Mouse (Mus musculus) cerebellum, postnatal 25 days (tissue): ENCODE data around the gene Spib.

ENCODE experiments used
- DNase-seq, 2 experiments: peaks; one replicate each; pipeline ENCODE4 v3.0.0; 2021; ENCODE audit warnings: mixed read lengths in 2 of 2

Spib gene

GRCm38 (mm10) chr7:44531946-44532732 is at the start of gene Spib:
Gene Spib, minus strand, starts transcription at chr7:44532071.
- DNase-seq = no peak

- DNase-seq = no peak
Measured at GRCm38 (mm10) chr7:44581637-44582036, 49.8 kb upstream of the Spib start.

- no peak for DNase-seq
Measured at GRCm38 (mm10) chr7:44576333-44576844, 44.5 kb upstream of the Spib start.

- no peak for DNase-seq
Measured at GRCm38 (mm10) chr7:44572956-44573484, 41.1 kb upstream of the Spib start.

- DNase-seq = no peak
Measured at GRCm38 (mm10) chr7:44572213-44572701, 40.4 kb upstream of the Spib start, which contains the start of gene Napsa. Gene Napsa, plus strand, starts transcription at chr7:44572380.

DNA sequence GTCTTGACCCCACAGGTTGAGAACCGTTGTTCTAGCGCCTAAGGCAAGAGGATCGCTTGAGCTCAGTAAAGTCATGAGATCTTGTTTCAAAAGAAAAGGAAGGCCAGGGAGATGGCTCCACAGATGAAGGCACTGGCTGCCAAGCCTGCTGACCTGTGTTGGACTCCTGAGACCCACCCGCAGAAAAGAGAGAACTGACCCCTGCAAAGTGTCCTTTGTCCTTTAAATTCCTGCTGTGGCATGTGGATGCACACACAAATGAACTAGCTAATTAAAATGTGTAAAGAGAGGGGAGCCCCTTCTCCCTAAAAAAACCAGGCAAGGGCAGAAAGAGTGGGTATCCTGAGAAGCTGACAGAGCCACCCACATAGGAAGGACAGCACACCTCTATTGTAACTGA is 39.9 kb upstream of the Spib start:
- no peak for DNase-seq

- no peak for DNase-seq
Measured at GRCm38 (mm10) chr7:44570989-44571388, 39.1 kb upstream of the Spib start.

GRCm38 (mm10) chr7:44568803-44569202 is 36.9 kb upstream of the Spib start:
- no peak for DNase-seq

GRCm38 (mm10) chr7:44565414-44565813 is 33.5 kb upstream of the Spib start:
- DNase-seq = no peak

GRCm38 (mm10) chr7:44564486-44564885 is 32.6 kb upstream of the Spib start:
- DNase-seq = no peak

GRCm38 (mm10) chr7:44563284-44563683 is 31.4 kb upstream of the Spib start:
- DNase-seq = no peak

- DNase-seq = peak; percentile 86 to 92
Measured at GRCm38 (mm10) chr7:44560435-44561400, 28.8 kb upstream of the Spib start.

GRCm38 (mm10) chr7:44557629-44558028 is 25.8 kb upstream of the Spib start:
- no peak for DNase-seq

DNA sequence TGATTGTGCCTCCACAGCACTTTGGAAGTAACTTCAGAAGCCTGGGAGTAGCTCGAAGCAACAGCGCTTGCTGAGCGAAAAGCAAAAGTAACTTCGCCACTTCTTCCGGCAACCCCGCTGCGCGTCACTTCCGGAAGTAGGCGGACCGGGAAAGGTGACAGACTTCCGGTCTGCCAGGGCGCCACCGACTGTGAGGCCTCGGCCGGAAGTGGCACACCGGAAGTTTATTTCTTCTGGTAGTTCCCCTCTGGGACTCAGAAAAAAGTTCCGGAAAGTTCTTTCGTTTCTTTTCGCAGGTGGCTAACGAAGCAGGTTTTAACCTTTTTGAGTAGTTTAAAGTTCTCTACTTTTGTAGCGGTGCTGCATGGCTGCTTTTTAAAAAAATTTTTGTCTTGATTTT is 22.0 kb upstream of the Spib start, which contains the start of gene Nr1h2:
TSS of gene Nr1h2 (minus strand) at position 126 of the 400 bp plus-strand sequence.
- peak; percentile 94 to 97 for DNase-seq

DNA sequence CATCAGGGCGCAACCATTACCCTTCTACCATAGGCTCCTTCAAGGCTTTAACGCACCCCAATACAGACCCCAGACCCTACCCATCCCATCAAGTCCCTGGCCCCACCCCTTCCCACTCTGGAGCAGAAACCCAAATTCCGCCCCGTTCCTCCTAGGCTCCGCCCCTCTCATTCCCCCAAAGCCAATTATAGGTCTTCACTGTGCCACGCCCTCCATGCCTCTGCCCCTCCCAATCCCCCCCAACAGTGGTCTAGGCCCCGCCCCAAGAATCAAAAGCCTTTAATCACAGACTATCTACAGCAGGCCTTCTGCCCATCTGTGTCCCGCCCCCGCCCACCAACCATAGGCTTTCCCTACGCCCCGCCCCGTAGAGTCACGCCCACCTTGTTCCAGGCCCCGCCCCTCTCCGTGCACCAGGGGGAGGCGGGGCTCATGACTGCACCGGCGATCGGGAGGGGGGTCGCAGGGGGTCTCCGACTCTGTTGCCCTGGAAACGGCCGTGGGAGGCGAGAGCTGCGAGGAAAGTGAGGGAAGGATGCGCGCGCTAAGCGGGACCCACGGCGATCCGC is 21.4 kb upstream of the Spib start:
- DNase-seq = peak in 1 of 2 experiments; percentile 79

DNA sequence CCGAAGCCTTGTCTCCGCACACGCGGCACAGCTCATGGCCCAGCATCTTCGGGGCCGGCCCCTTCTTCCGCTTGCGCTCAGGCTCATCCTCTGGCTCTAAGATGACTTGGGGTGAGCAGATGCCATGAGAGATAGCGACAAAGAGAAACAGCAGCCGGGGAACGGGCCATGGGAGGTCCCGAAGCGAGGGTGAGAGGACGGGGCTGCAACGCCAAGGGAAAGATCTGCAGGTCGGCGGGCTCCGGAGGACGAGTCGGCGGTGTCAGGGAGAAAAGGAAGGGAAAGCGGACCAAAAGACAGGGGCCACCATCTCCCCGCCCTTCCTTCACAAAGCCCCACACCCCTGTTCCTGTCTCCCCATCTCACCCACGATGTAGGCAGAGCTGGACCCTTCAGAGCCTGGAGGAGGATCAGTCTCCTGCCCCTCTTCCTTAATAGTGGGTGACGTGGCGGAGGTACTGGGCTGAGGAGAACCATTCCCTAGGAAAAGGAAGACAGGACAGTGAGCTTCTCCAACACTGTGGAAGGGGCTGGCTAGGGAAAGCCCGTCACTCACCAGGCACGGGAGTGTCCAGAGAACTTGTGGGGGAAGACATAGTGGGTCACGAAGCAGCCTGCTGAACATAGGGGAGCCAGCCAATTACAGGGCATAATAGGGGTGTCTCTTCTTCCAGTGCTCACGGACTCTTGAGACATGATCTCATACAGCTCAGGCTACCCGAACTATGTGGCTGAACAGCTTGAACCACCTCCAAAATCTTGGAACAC is 20.5 kb upstream of the Spib start:
- DNase-seq = no peak

- DNase-seq = peak in 1 of 2 experiments; percentile 56
Measured at GRCm38 (mm10) chr7:44551731-44552130, 19.9 kb upstream of the Spib start.

GRCm38 (mm10) chr7:44551301-44551700 is 19.4 kb upstream of the Spib start:
- DNase-seq = no peak

DNA sequence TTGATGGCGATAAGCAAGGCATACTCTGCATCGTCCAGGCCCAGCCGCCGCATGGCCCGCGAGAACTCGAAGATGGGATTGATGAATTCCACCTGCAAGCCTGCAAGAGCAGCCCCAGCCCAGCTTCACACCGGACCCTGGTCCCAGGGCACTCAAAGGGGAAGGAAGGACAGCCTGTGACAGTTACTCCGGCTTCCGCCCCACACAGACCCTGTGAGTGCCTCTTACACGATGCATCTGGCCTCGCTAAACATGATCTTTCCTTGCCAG is 18.5 kb upstream of the Spib start:
- DNase-seq = no peak

DNA sequence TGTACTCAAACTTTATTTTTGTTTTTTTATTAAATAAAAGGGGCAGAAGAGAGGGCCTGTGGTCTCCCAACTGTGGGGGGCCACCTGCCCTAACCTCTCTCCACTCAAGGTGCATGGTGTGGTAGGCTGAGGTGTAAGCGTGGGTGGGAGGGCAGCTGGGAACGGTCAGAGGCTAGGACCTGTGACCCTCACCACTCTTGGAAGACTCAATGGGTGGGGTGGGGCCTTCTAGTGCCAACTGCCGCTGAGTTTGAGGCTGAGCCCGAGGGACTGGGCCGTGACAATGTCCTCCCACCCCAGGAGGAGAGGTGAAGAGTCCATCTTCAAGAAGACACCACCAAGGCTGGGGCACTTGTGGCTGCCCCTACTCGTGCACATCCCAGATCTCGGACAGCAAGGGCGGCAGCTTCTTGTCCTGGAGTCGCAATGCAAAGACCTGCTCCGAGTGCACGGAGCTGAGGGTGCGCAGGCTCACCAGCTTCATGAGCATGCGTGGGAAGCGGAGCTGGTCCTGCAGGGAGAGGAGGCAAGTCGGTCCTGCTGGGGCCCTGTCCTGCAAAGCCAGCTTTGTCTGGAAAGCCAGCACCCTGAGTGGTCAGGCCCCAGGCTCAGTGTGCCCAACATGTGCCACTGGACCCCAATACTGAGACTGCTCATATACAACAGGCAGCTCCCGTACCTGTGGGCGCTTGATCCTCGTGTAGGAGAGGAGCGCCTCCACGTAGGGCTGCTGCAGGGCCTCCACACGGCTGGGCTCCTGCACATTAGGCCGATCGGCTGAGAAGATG is 17.9 kb upstream of the Spib start:
- no peak for DNase-seq

DNA sequence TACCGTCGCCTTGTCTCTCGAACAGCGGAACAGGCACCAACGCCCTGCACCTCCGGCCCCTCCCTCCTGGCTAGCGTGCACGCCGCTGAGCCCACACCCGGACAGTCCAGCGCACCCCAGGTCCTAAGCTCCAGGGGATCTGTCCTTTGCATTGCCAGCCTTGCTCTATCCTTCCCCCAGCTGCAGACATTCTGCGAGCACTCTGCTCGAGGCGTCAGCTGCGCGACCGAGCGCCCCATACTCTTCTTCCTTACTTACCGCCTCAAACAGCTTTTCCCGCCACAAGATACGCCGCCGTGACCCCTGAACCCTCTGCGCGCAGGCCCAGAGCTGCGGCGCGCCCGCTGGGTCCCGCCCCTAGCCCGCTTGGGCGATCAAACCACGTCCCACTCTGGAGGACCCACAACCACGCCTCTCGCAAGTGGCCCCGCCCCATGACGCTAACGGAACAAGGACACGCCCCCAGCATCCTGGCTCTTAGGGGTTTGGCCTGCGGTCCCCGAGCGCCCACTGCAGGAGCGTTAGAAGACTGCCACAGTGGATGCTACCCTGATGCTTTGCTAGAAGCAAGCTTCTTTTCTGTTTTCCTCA is 16.7 kb upstream of the Spib start, which contains the start of gene Pold1:
TSS of gene Pold1 (minus strand) at position 353 of the 591 bp plus-strand sequence.
- peak; percentile 99 for DNase-seq
